Mouse (Mus musculus) megakaryocyte, embryonic 14.5 days (primary cell): ENCODE measurements around the gene Qk. TPM values are rescaled to one million over a fixed set of nuclear protein-coding genes. Genes with fewer than 3 reads are reported as not detected.
A peak's percentile ranks its signal among the peaks of the same experiment; 100 is the strongest.

Experiments used
- H3K27me3 ChIP-seq: replicated peaks from 2 replicates; pipeline ENCODE3; 2012; ENCODE audit warnings: inconsistent platforms
- H3K36me3 ChIP-seq: replicated peaks from 2 replicates; pipeline ENCODE3; 2012; ENCODE audit warnings: low read length, inconsistent platforms, mixed read lengths
- H3K4me1 ChIP-seq: 2 replicates; pipeline ENCODE4 v1.6.1; 2012; ENCODE audit warnings: inconsistent platforms
- H3K4me3 ChIP-seq: replicated peaks from 2 replicates; pipeline ENCODE3; 2012; ENCODE audit warnings: moderate library complexity, mild to moderate bottlenecking, inconsistent platforms
- H3K9me3 ChIP-seq: 2 replicates; pipeline ENCODE4 v1.6.1; 2012; ENCODE audit warnings: inconsistent platforms
- FLI1 ChIP-seq: IDR thresholded peaks from 2 replicates; pipeline ENCODE4 v1.6.1; 2012; ENCODE audit warnings: low read length, inconsistent platforms, mixed read lengths
- GATA1 ChIP-seq: IDR thresholded peaks from 3 replicates; pipeline ENCODE4 v1.6.1; 2012; ENCODE audit warnings: mixed read lengths, low read length, inconsistent platforms, borderline replicate concordance
- polyA plus RNA-seq: library from polyadenylated mRNA; stranded (reverse); fragments of >175 nt; gene quantifications from 2 replicates; pipeline ENCODE4 v1.2.3, GENCODE M21; 2012; ENCODE audit warnings: low replicate concordance; ENCODE audit not compliant: insufficient read depth

Qk gene
- polyA plus RNA-seq, 1 experiment = 4.0 TPM

GRCm38 (mm10) chr17:10284772-10285171 lies 34.9 kb downstream of the Qk start:
- Histone ChIP-seq H3K27me3 (no peaks in the 10 kb centered on the region), H3K4me3 (no peak overlapping the region), H3K9me3 (no peaks in the 10 kb centered on the region), H3K4me1 (peaks cover 42% of the 10 kb centered on the region), H3K36me3 (peaks cover 22% of the 10 kb centered on the region)
- no peak for TF ChIP-seq GATA1
- no peak for TF ChIP-seq FLI1

- peaks cover 21% of the 10 kb centered on the region for H3K4me1 ChIP-seq
- H3K36me3 ChIP-seq = peaks cover 37% of the 10 kb centered on the region
- no peak overlapping the region for H3K4me3 ChIP-seq
- H3K27me3 ChIP-seq = no peaks in the 10 kb centered on the region
- no peak for TF ChIP-seq GATA1
- TF ChIP-seq FLI1 = no peak
- no peaks in the 10 kb centered on the region for H3K9me3 ChIP-seq
Measured at GRCm38 (mm10) chr17:10279532-10279931, 40.1 kb downstream of the Qk start.

GRCm38 (mm10) chr17:10269518-10269917 lies 50.1 kb downstream of the Qk start:
- Histone ChIP-seq H3K4me1 (peaks cover 13% of the 10 kb centered on the region; the same call in 1 of the 2 replicates), H3K4me3 (no peak overlapping the region), H3K9me3 (no peaks in the 10 kb centered on the region), H3K27me3 (no peaks in the 10 kb centered on the region), H3K36me3 (peaks cover 25% of the 10 kb centered on the region)
- TF ChIP-seq FLI1 (no peak), GATA1 (no peak)

GRCm38 (mm10) chr17:10268468-10268867 lies 51.2 kb downstream of the Qk start:
- Histone ChIP-seq H3K4me1 (peaks cover 13% of the 10 kb centered on the region; the same call in 1 of the 2 replicates), H3K27me3 (no peaks in the 10 kb centered on the region), H3K4me3 (no peak overlapping the region), H3K36me3 (peaks cover 23% of the 10 kb centered on the region), H3K9me3 (no peaks in the 10 kb centered on the region)
- TF ChIP-seq FLI1 (no peak), GATA1 (no peak)

GRCm38 (mm10) chr17:10266207-10266606 lies 53.4 kb downstream of the Qk start:
- H3K4me1 ChIP-seq = peaks cover 13% of the 10 kb centered on the region; the same call in 1 of the 2 replicates
- H3K4me3 ChIP-seq = no peak overlapping the region
- no peaks in the 10 kb centered on the region for H3K27me3 ChIP-seq
- H3K9me3 ChIP-seq = no peaks in the 10 kb centered on the region
- H3K36me3 ChIP-seq = peaks cover 13% of the 10 kb centered on the region
- no peak for TF ChIP-seq FLI1
- TF ChIP-seq GATA1 = no peak

- Histone ChIP-seq H3K4me3 (no peak overlapping the region), H3K27me3 (no peaks in the 10 kb centered on the region), H3K9me3 (no peaks in the 10 kb centered on the region), H3K36me3 (peaks cover 15% of the 10 kb centered on the region), H3K4me1 (peaks cover 23% of the 10 kb centered on the region)
- TF ChIP-seq GATA1 (no peak), FLI1 (no peak)
Measured at GRCm38 (mm10) chr17:10251252-10251958, 68.2 kb downstream of the Qk start.

- H3K4me1 ChIP-seq = peaks cover 17% of the 10 kb centered on the region
- no peak overlapping the region for H3K4me3 ChIP-seq
- H3K9me3 ChIP-seq = no peaks in the 10 kb centered on the region
- TF ChIP-seq FLI1 = no peak
- no peak for TF ChIP-seq GATA1
- peaks cover 21% of the 10 kb centered on the region for H3K36me3 ChIP-seq
- no peaks in the 10 kb centered on the region for H3K27me3 ChIP-seq
Measured at GRCm38 (mm10) chr17:10240081-10240480, 79.6 kb downstream of the Qk start.

GRCm38 (mm10) chr17:10236595-10236994 lies 83.1 kb downstream of the Qk start:
- TF ChIP-seq GATA1 = no peak
- TF ChIP-seq FLI1 = no peak
- no peak overlapping the region for H3K4me3 ChIP-seq
- H3K27me3 ChIP-seq = no peaks in the 10 kb centered on the region
- H3K36me3 ChIP-seq = peaks cover 23% of the 10 kb centered on the region
- no peaks in the 10 kb centered on the region for H3K9me3 ChIP-seq
- H3K4me1 ChIP-seq = peaks cover 21% of the 10 kb centered on the region

- peak overlapping the region; percentile 38 for H3K4me3 ChIP-seq
- TF ChIP-seq GATA1 (no peak), FLI1 (no peak)
- no peaks in the 10 kb centered on the region for H3K9me3 ChIP-seq
- H3K36me3 ChIP-seq = peaks cover 17% of the 10 kb centered on the region
- peaks cover 29% of the 10 kb centered on the region for H3K4me1 ChIP-seq
- no peaks in the 10 kb centered on the region for H3K27me3 ChIP-seq
Measured at GRCm38 (mm10) chr17:10232406-10232805, 87.2 kb downstream of the Qk start.

GRCm38 (mm10) chr17:10227798-10228538 lies 91.7 kb downstream of the Qk start:
- Histone ChIP-seq H3K36me3 (peaks cover 2% of the 10 kb centered on the region), H3K27me3 (no peaks in the 10 kb centered on the region), H3K9me3 (no peaks in the 10 kb centered on the region), H3K4me3 (no peak overlapping the region), H3K4me1 (peaks cover 29% of the 10 kb centered on the region)
- TF ChIP-seq FLI1 = no peak
- no peak for TF ChIP-seq GATA1

GRCm38 (mm10) chr17:10216164-10216563 lies 103.5 kb downstream of the Qk start:
- H3K4me1 ChIP-seq = no peaks in the 10 kb centered on the region
- no peak for TF ChIP-seq GATA1
- no peak for TF ChIP-seq FLI1
- H3K4me3 ChIP-seq = no peak overlapping the region

More at GRCm38 (mm10) chr17:10216164-10216563, 103.5 kb downstream of the Qk start:
- Histone ChIP-seq H3K9me3 (no peaks in the 10 kb centered on the region), H3K36me3 (peaks cover 49% of the 10 kb centered on the region), H3K27me3 (no peaks in the 10 kb centered on the region)
